Mouse (Mus musculus) liver, embryonic 12.5 days (tissue): ENCODE results near the gene Dgcr6. TPM values are rescaled to one million over a fixed set of nuclear protein-coding genes. Genes with fewer than 3 reads are reported as not detected.

Experiments used
- ATAC-seq: fragments of 200-750 bp; cut with Nextera tagmentation; 2 replicates; pipeline ENCODE4 v1.8.0; 2017; ENCODE audit warnings: moderate number of reproducible peaks, mild to moderate bottlenecking, moderate library complexity
- H3K27ac ChIP-seq: fragments of 300-500 bp; sonication (generic); 2 replicates; pipeline ENCODE4 v1.5.1; 2016; ENCODE audit warnings: mild to moderate bottlenecking
- H3K27me3 ChIP-seq: fragments of 300-500 bp; sonication (generic); replicated peaks from 2 replicates; pipeline ENCODE4 v1.6.1; 2016; ENCODE audit warnings: mild to moderate bottlenecking, moderate library complexity
- H3K36me3 ChIP-seq: fragments of 300-500 bp; sonication (generic); 2 replicates; pipeline ENCODE4 v1.6.1; 2016; ENCODE audit warnings: mild to moderate bottlenecking, moderate library complexity
- H3K4me1 ChIP-seq: fragments of 300-500 bp; sonication (generic); 2 replicates; pipeline ENCODE4 v1.6.1; 2016
- H3K4me2 ChIP-seq: fragments of 300-500 bp; sonication (generic); 2 replicates; pipeline ENCODE4 v1.6.1; 2016; ENCODE audit warnings: mild to moderate bottlenecking, moderate library complexity
- H3K4me3 ChIP-seq: fragments of 300-500 bp; sonication (generic); 2 replicates; pipeline ENCODE4 v1.5.1; 2016; ENCODE audit warnings: mild to moderate bottlenecking, moderate library complexity
- H3K9ac ChIP-seq: fragments of 300-500 bp; sonication (generic); 2 replicates; pipeline ENCODE4 v1.6.1; 2016; ENCODE audit warnings: mild to moderate bottlenecking, moderate library complexity
- H3K9me3 ChIP-seq: fragments of 300-500 bp; sonication (generic); replicated peaks from 2 replicates; pipeline ENCODE4 v1.6.1; 2016; ENCODE audit warnings: mild to moderate bottlenecking, moderate library complexity
- WGBS: fragments of 180-500 bp; shearing (Covaris S2); methylation state at CpG from one replicate; pipeline ENCODE4 v1.1.7; 2016; ENCODE audit not compliant: insufficient replicate concordance; 5-methylcytosine and 5-hydroxymethylcytosine counted together
- polyA plus RNA-seq: library from polyadenylated mRNA; unstranded; fragments of >200 nt; fragmentation: Nextera tagmentation; extraction: Ambion mirVana; gene quantifications from 2 replicates; pipeline ENCODE4 v1.2.1, GENCODE M21; 2016

Dgcr6 gene
- polyA plus RNA-seq, 1 experiment from 2014 or later = 40.4 TPM

DNA sequence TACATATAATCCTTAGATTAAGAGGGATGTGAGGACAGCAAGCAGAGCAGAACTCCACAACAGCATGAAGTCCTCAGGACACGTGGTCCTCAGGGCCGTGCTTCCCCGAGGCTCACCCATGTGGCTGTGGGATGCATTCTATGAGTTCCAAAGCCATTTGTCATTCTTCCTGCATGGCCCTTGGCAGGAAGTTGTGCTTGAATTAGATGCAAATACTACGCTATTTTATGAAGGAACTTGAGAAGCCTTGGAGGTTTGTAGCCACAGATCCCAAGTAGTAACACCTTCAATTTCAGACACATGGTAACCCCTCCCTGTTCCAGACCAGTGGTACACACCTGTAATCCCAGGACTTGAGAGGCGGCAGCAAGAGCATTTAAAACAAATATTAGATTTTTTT, 43.7 kb downstream of the Dgcr6 start:
- no peaks in the 10 kb centered on the region for H3K36me3 ChIP-seq
- no peak overlapping the region for H3K27ac ChIP-seq
- H3K4me1 ChIP-seq = no peaks in the 10 kb centered on the region
- H3K4me3 ChIP-seq = no peak overlapping the region
- no peak overlapping the region for H3K4me2 ChIP-seq
- peaks cover 5% of the 10 kb centered on the region; the same call in 1 of the 2 replicates for H3K9me3 ChIP-seq
- no peak overlapping the region for H3K9ac ChIP-seq
- no peak for ATAC-seq
- no peaks in the 10 kb centered on the region for H3K27me3 ChIP-seq
- WGBS = 38% methylated on average over 5 of the region's 5 CpGs

DNA sequence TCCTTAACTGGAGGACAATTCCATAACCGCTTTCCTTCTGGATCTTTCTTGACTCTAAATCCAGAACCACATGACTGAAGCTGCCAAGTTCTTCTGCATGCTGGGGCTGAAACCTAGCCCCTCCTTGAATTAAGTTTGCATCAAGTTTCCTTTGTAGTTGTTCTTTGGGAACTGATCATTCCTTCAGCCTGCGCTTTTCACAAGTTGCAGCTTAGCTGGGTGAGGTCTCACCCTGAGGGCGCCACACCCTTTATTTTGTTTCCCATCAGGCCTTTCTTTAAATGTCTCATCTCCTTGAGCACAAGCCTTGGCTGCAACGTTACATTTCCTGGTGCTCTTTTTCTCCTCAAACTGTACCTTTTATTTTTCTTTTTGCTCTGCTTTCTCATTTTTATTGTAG, 50.2 kb downstream of the Dgcr6 start:
- no peaks in the 10 kb centered on the region for H3K4me1 ChIP-seq
- H3K4me2 ChIP-seq = no peak overlapping the region
- no peak overlapping the region for H3K4me3 ChIP-seq
- H3K27ac ChIP-seq = no peak overlapping the region
- WGBS = 68% methylated on average over 4 of the region's 4 CpGs
- no peak overlapping the region for H3K9ac ChIP-seq
- H3K27me3 ChIP-seq = no peaks in the 10 kb centered on the region
- ATAC-seq = no peak
- H3K9me3 ChIP-seq = no peaks in the 10 kb centered on the region
- H3K36me3 ChIP-seq = no peaks in the 10 kb centered on the region

DNA sequence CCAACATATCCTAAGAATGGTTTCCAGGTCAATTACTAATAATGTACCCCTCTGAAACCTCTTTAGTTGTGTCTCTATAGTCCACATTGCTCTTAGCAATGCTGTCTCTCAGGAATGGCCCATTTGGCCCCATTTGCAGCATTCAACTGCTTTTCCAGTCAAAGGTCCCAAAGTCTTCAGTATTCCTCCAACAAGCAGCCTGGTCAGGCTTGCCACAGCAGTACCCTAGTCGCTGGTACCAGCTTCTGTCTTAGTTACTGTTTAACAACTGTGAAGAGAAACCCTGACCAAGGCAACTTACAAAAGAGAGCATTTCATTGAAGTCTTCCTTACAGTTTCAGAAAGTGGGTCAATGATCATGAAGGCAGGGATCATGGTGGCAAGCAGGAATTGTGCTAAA, 50.7 kb downstream of the Dgcr6 start:
- ATAC-seq = no peak
- no peak overlapping the region for H3K4me2 ChIP-seq
- H3K27ac ChIP-seq = no peak overlapping the region
- H3K36me3 ChIP-seq = no peaks in the 10 kb centered on the region
- H3K4me3 ChIP-seq = no peak overlapping the region
- H3K9me3 ChIP-seq = no peaks in the 10 kb centered on the region
- H3K4me1 ChIP-seq = no peaks in the 10 kb centered on the region
- no peak overlapping the region for H3K9ac ChIP-seq
- no peaks in the 10 kb centered on the region for H3K27me3 ChIP-seq
- WGBS = 65% methylated on average over 1 of the region's 1 CpGs

- Histone ChIP-seq H3K27me3 (no peaks in the 10 kb centered on the region), H3K36me3 (no peaks in the 10 kb centered on the region), H3K4me1 (no peaks in the 10 kb centered on the region), H3K4me2 (no peak overlapping the region), H3K9me3 (no peaks in the 10 kb centered on the region), H3K4me3 (no peak overlapping the region), H3K9ac (no peak overlapping the region), H3K27ac (no peak overlapping the region)
- ATAC-seq = no peak
- WGBS = 32% methylated on average over 6 of the region's 6 CpGs
These were observed 51.1 kb downstream of the Dgcr6 start for GRCm38 (mm10) chr16:18103808-18104207.

DNA sequence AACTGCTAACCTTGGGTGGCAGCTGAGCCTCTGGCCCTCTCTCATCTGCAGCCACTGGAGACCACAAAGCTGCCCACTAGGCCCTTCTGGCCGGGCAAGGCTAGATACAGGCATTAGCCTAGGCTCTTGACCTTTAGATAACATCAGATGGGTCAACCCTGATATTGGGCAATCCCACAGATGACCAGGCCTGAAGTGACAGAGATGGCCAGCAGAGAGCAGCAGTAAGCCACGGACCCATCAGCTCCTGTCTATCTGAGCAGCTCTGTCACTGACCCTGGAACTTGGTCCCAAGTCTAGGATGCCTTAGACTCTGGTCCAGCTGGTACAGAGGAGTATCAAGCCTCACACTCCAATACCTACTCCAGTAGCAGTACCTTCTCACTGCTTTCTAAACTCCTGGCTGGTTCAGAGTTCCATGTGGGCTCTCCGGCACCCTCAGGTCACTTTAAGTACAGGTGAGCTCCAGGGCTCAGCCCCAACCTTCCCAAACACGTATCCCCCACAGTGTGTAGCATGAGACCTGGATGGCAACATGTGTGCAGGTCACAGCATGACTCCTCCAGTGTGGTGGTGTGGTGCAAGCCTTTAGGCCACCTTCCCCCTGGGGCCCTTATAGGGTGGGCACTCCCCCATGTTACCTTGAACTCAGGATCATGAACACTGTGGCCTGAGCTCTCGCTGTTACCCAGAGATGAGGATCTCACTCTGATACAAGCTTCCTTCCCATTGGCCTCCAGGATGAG, 55.7 kb downstream of the Dgcr6 start:
- Histone ChIP-seq H3K4me1 (no peaks in the 10 kb centered on the region), H3K36me3 (no peaks in the 10 kb centered on the region), H3K4me3 (no peak overlapping the region), H3K27ac (no peak overlapping the region), H3K9me3 (0 out of 2 replicates have a peak, but pooled peaks cover 11% of the 10 kb centered on the region), H3K27me3 (no peaks in the 10 kb centered on the region), H3K4me2 (no peak overlapping the region), H3K9ac (no peak overlapping the region)
- 45% methylated on average over 5 of the region's 5 CpGs for WGBS
- peak; percentile 55 for ATAC-seq

DNA sequence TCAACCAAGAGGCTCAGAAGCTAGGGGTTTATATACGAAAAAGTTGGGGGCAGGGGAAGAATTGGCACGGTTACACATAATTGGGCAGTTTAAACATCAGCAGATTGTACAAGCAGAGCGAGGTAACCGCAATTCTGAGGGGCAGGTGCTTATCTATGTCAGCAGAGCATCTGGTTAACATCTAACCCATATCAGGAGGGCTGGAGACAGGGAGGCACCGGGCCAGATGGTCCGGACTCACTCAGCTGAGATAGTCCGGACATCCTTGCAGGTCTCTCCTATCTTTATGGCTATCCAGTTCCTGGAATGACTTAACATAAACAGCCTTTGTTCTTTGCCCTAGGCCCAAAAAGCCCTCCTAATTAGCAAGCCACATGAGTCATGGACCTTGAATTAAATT, 58.4 kb downstream of the Dgcr6 start:
- 0 out of 2 replicates have a peak, but pooled peaks cover 11% of the 10 kb centered on the region for H3K9me3 ChIP-seq
- 58% methylated on average over 7 of the region's 7 CpGs for WGBS

DNA sequence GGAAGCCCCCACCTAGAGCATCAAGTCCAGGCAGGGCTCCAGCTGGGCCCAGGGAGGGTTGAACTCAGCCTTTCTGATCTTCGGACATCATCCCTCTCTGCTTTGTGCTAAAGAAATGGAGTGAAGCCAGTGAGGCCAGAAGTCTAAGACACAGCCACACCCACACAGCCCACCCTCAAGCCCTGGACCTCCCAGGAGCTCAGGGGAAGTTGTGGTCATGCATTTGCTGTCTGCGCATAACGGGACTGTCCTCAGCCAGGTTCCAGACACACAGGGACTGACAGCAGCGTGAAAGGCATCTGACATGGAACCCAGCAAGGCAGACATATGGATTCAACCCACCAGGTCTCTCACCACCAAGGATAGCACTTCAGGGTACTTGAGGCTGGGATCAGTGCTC, 63.8 kb downstream of the Dgcr6 start:
- H3K9ac ChIP-seq = no peak overlapping the region
- no peak overlapping the region for H3K27ac ChIP-seq
- H3K9me3 ChIP-seq = 0 out of 2 replicates have a peak, but pooled peaks cover under 1% of the 10 kb centered on the region
- H3K4me3 ChIP-seq = no peak overlapping the region
- ATAC-seq = no peak
- 43% methylated on average over 4 of the region's 4 CpGs for WGBS
- H3K4me2 ChIP-seq = no peak overlapping the region
- no peaks in the 10 kb centered on the region for H3K4me1 ChIP-seq
- peaks cover 5% of the 10 kb centered on the region for H3K27me3 ChIP-seq
- H3K36me3 ChIP-seq = no peaks in the 10 kb centered on the region

More for the DNA sequence above, 58.4 kb downstream of the Dgcr6 start:
- no peaks in the 10 kb centered on the region for H3K4me1 ChIP-seq
- no peak overlapping the region for H3K4me3 ChIP-seq
- no peaks in the 10 kb centered on the region for H3K36me3 ChIP-seq
- H3K27me3 ChIP-seq = no peaks in the 10 kb centered on the region; the same call in 1 of the 2 replicates
- ATAC-seq = no peak
- H3K27ac ChIP-seq = no peak overlapping the region
- H3K4me2 ChIP-seq = no peak overlapping the region
- no peak overlapping the region for H3K9ac ChIP-seq

- no peak for ATAC-seq
- Histone ChIP-seq H3K36me3 (no peaks in the 10 kb centered on the region), H3K4me3 (no peak overlapping the region), H3K27me3 (peaks cover 11% of the 10 kb centered on the region), H3K9me3 (no peaks in the 10 kb centered on the region), H3K4me1 (no peaks in the 10 kb centered on the region), H3K27ac (no peak overlapping the region), H3K4me2 (no peak overlapping the region), H3K9ac (no peak overlapping the region)
- WGBS = 39% methylated on average over 3 of the region's 3 CpGs
These were observed 65.6 kb downstream of the Dgcr6 start for GRCm38 (mm10) chr16:18118285-18118684.

GRCm38 (mm10) chr16:18119031-18119730, 66.5 kb downstream of the Dgcr6 start:
- no peak overlapping the region for H3K4me3 ChIP-seq
- no peak overlapping the region for H3K9ac ChIP-seq
- no peaks in the 10 kb centered on the region for H3K36me3 ChIP-seq
- 26% methylated on average over 8 of the region's 8 CpGs for WGBS
- no peaks in the 10 kb centered on the region for H3K4me1 ChIP-seq
- H3K4me2 ChIP-seq = no peak overlapping the region
- peaks cover 20% of the 10 kb centered on the region for H3K27me3 ChIP-seq
- no peak overlapping the region for H3K27ac ChIP-seq
- H3K9me3 ChIP-seq = no peaks in the 10 kb centered on the region
- ATAC-seq = no peak

Other genes starting within 250 kb of the Dgcr6 start
- not detected in 2 replicates for gene B830017H08Rik, start 219.7 kb upstream of the Dgcr6 start, polyA plus RNA-seq
- gene Car15, start 214.5 kb upstream of the Dgcr6 start, polyA plus RNA-seq = 0.58 and 0.61 TPM in 2 replicates
- gene Gm20518, start 161.2 kb upstream of the Dgcr6 start, polyA plus RNA-seq = not detected in 2 replicates
- gene Tssk1, start 158.6 kb upstream of the Dgcr6 start, polyA plus RNA-seq = 0.04 TPM in 1 of 2 replicates, not detected in the other
- 29.7 and 29.9 TPM in 2 replicates for gene Dgcr2, start 154.3 kb upstream of the Dgcr6 start, polyA plus RNA-seq
- not detected in 2 replicates for gene Tssk2, start 154.2 kb upstream of the Dgcr6 start, polyA plus RNA-seq
- gene Ess2, start 141.5 kb upstream of the Dgcr6 start, polyA plus RNA-seq = 18.7 and 18.9 TPM in 2 replicates
- not detected in 2 replicates for gene Gsc2, start 137.8 kb upstream of the Dgcr6 start, polyA plus RNA-seq
- gene Slc25a1, start 124.6 kb upstream of the Dgcr6 start, polyA plus RNA-seq = 99.2 and 102 TPM in 2 replicates
- not detected in 2 replicates for gene Vpreb2, start 72.4 kb upstream of the Dgcr6 start, polyA plus RNA-seq
- 8.6 and 10.1 TPM in 2 replicates for gene Prodh, start 37.3 kb downstream of the Dgcr6 start, polyA plus RNA-seq
- gene Rtn4r, start 74.8 kb downstream of the Dgcr6 start, polyA plus RNA-seq = 0.65 and 0.68 TPM in 2 replicates
- not detected in 2 replicates for gene Ccdc188, start 165.0 kb downstream of the Dgcr6 start, polyA plus RNA-seq
- 4.3 and 4.9 TPM in 2 replicates for gene Zdhhc8, start 182.3 kb downstream of the Dgcr6 start, polyA plus RNA-seq
- gene Trmt2a, start 195.8 kb downstream of the Dgcr6 start, polyA plus RNA-seq = 88.8 and 96.5 TPM in 2 replicates
- gene Ranbp1, start 195.9 kb downstream of the Dgcr6 start, polyA plus RNA-seq = 595 and 610 TPM in 2 replicates
- gene Gm49776, start 205.5 kb downstream of the Dgcr6 start, polyA plus RNA-seq = 1.7 TPM in 1 of 2 replicates, not detected in the other
- gene Dgcr8, start 236.4 kb downstream of the Dgcr6 start, polyA plus RNA-seq = 17.1 and 19.0 TPM in 2 replicates